Mouse (Mus musculus) monocyte, adult 2 months (primary cell): ENCODE data around the gene Gm7347.
"Not testable (repeated sequence)": the region's sequence is repeated elsewhere in the genome, so short reads cannot be mapped to it uniquely, and the experiment has no call there.

Source experiments
- DNase-seq, 2 experiments: peaks; one replicate each; pipeline ENCODE4 v3.0.0; 2022; ENCODE audit warnings: low spot score in 2 of 2, low read depth in 1 of 2

Gene Gm7347

GRCm38 (mm10) chr5:26058481-26058880, at the start of gene Gm7347:
TSS of gene Gm7347 (minus strand) at chr5:26058581.
- not testable (repeated sequence) for DNase-seq

GRCm38 (mm10) chr5:26105262-26105661, 46.9 kb upstream of the Gm7347 start, which contains the start of gene 5031410I06Rik:
TSS of gene 5031410I06Rik (minus strand) at chr5:26105362.
- DNase-seq, result not testable (repeated sequence)

- not testable (repeated sequence) for DNase-seq
These were observed 30.8 kb upstream of the Gm7347 start, which contains the start of gene Gm10471 for GRCm38 (mm10) chr5:26089191-26089590. TSS of gene Gm10471 (minus strand) at chr5:26089291.

- DNase-seq, result not testable (repeated sequence)
These were observed 20.6 kb upstream of the Gm7347 start for GRCm38 (mm10) chr5:26079023-26079422.

GRCm38 (mm10) chr5:26070716-26071115, 12.3 kb upstream of the Gm7347 start:
- DNase-seq, result no peak

- not testable (repeated sequence) for DNase-seq
These were observed 18.9 kb downstream of the Gm7347 start, which contains the start of gene Speer4a for GRCm38 (mm10) chr5:26039458-26039857. TSS of gene Speer4a (minus strand) at chr5:26039558.

- DNase-seq, result not testable (repeated sequence)
These were observed 35.6 kb downstream of the Gm7347 start, which contains the start of gene Gm5862 for GRCm38 (mm10) chr5:26022816-26023215. TSS of gene Gm5862 (minus strand) at chr5:26022916.

GRCm38 (mm10) chr5:26007697-26008096, 50.7 kb downstream of the Gm7347 start:
- DNase-seq, result not testable (repeated sequence)

GRCm38 (mm10) chr5:26006937-26007695, 51.3 kb downstream of the Gm7347 start:
- DNase-seq, result not testable (repeated sequence)

GRCm38 (mm10) chr5:26004698-26005097, 53.7 kb downstream of the Gm7347 start, which contains the start of gene Gm1979:
TSS of gene Gm1979 (minus strand) at chr5:26004798.
- not testable (repeated sequence) for DNase-seq
